Mouse (Mus musculus) skeletal muscle tissue, adult 2 months (tissue): ENCODE data around the gene Gm8453.
"Not testable (repeated sequence)": the region's sequence is repeated elsewhere in the genome, so short reads cannot be mapped to it uniquely, and the experiment has no call there.

Experiments used
- DNase-seq: peaks from one replicate; pipeline ENCODE4 v3.0.0-alpha.2; 2012; ENCODE audit warnings: low read depth, low spot score

Gene Gm8453

DNA sequence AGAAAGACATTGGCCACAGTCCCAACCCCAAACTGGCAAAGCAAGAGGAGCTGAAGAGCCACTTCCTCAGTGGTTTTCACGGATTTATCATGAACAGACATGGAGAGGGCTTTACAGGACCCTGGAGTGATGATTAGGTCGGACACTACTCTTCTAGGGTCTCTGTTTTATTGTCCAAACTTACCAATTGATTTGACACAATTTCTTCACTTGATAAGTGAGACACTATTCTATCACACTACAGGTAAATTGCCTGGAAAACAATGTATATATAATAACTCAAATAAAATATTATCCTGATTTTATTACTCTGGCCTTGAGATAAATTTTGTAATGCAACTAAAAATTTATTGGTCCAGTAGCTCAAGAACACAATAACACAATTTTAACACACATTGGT, at the start of gene Gm8453:
TSS of gene Gm8453 (minus strand) at position 101 of the 400 bp plus-strand sequence.
- not testable (repeated sequence) for DNase-seq

DNA sequence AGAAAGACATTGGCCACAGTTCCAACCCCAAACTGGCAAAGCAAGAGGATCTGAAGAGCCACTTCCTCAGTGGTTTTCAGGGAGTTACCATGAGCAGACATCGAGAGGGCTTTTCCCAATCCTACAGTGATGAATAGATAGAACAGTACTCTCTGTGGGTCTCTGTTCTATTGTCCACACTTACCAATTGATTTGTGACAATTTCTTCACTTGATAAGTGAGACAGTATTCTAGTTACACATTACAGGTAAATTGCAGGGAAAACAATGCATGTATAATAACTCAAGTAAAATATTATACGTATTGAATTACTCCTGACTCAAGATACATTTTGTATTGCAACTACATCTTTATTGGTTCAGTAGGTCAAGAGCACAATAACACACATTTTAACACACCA, 28.1 kb downstream of the Gm8453 start, which contains the start of gene Gm8653:
TSS of gene Gm8653 (minus strand) at position 101 of the 400 bp plus-strand sequence.
- not testable (repeated sequence) for DNase-seq

DNA sequence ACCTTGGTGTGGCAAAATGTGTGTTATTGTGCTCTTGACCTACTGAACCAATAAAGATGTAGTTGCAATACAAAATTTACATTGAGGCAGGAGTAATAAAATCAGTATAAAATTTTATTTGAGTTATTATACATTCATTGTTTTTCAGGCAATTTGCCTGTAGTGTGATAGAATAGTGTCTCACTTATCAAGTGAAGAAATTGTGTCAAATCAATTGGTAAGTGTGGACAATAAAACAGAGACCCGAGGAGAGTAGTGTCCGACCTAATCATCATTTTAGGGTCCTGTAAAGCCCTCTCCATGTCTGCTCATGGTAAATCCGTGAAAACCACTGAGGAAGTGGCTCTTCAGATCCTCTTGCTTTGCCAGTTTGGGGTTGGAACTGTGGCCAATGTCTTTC, 40.2 kb downstream of the Gm8453 start, which contains the start of gene Vmn1r143:
TSS of gene Vmn1r143 (plus strand) at position 301 of the 400 bp plus-strand sequence.
- DNase-seq: not testable (repeated sequence)
